16 mouse cellular contexts compared by ENCODE assay signal in genomic region chr11:118321500-118321899, GRCm38 (mm10). TPM values are rescaled to one million over a fixed set of nuclear protein-coding genes. Genes with fewer than 3 reads are reported as not detected.
A peak's percentile ranks its signal among the peaks of the same experiment; 100 is the strongest.
DNase-seq lines count a peak whose midpoint lies in the region; ATAC-seq lines count a peak whose summit lies in the region.
"Had no signal": no experiment of that assay in that cellular context is flagged by ENCODE, and none has a peak within 500 bp of the region (broad histone marks: within the 10 kb centered on the region; RNA-seq: fewer than 3 reads in every experiment).

No protein-coding gene starts in this region.

- H3K4me3 ChIP-seq in forebrain, embryonic 12.5 days (replicated peaks) = no peak overlapping the region
- H3K4me3 ChIP-seq in forebrain, embryonic 10.5 days = no peak overlapping the region
- H3K4me3 ChIP-seq in hindbrain, embryonic 15.5 days = no peak overlapping the region
- no peak overlapping the region for H3K4me3 ChIP-seq in neural tube, embryonic 14.5 days (ENCODE audit: low read depth, low read length)
- H3K4me3 ChIP-seq: intestine, embryonic 15.5 days had no signal

- no peak overlapping the region for H3K9ac ChIP-seq in forebrain, embryonic 12.5 days
- no peak overlapping the region for H3K9ac ChIP-seq in hindbrain, embryonic 15.5 days
- H3K9ac ChIP-seq in neural tube, embryonic 14.5 days (replicated peaks; ENCODE audit: low read depth, low read length) = no peak overlapping the region
- H3K9ac ChIP-seq: intestine, embryonic 15.5 days; liver, embryonic 14.5 days had no signal

- peaks cover 13% of the 10 kb centered on the region for H3K4me1 ChIP-seq in forebrain, embryonic 12.5 days
- H3K4me1 ChIP-seq in forebrain, embryonic 10.5 days = peaks cover 34% of the 10 kb centered on the region
- H3K4me1 ChIP-seq in hindbrain, embryonic 15.5 days (replicated peaks) = peaks cover 34% of the 10 kb centered on the region
- H3K4me1 ChIP-seq in neural tube, embryonic 14.5 days (ENCODE audit: control insufficient read depth, insufficient read depth, low read length) = peaks cover 8% of the 10 kb centered on the region

- no peaks in the 10 kb centered on the region for H3K9me3 ChIP-seq in forebrain, embryonic 12.5 days
- no peaks in the 10 kb centered on the region for H3K9me3 ChIP-seq in forebrain, embryonic 10.5 days
- H3K9me3 ChIP-seq in hindbrain, embryonic 15.5 days = no peaks in the 10 kb centered on the region
- H3K9me3 ChIP-seq in neural tube, embryonic 14.5 days (ENCODE audit: control insufficient read depth, low read length) = no peaks in the 10 kb centered on the region
- H3K9me3 ChIP-seq: intestine, embryonic 15.5 days had no signal

- peaks cover 24% of the 10 kb centered on the region for H3K36me3 ChIP-seq in forebrain, embryonic 12.5 days (replicated peaks)
- peaks cover 32% of the 10 kb centered on the region for H3K36me3 ChIP-seq in forebrain, embryonic 10.5 days (replicated peaks)
- H3K36me3 ChIP-seq in hindbrain, embryonic 15.5 days = peaks cover 16% of the 10 kb centered on the region; the same call in 1 of the 2 replicates
- peaks cover 9% of the 10 kb centered on the region; the same call in 1 of the 2 replicates for H3K36me3 ChIP-seq in neural tube, embryonic 14.5 days (ENCODE audit: control insufficient read depth, insufficient read depth, low read length)

- 85% methylated on average over 7 of the region's 7 CpGs for WGBS in forebrain, embryonic 12.5 days
- 88% methylated on average over 7 of the region's 7 CpGs for WGBS in forebrain, embryonic 10.5 days
- WGBS in hindbrain, embryonic 15.5 days = 53% methylated on average over 7 of the region's 7 CpGs
- WGBS in neural tube, embryonic 14.5 days = 57% methylated on average over 7 of the region's 7 CpGs

- no peaks in the 10 kb centered on the region for H3K27me3 ChIP-seq in forebrain, embryonic 12.5 days
- no peaks in the 10 kb centered on the region for H3K27me3 ChIP-seq in forebrain, embryonic 10.5 days (ENCODE audit: poor library complexity, severe bottlenecking)
- no peaks in the 10 kb centered on the region for H3K27me3 ChIP-seq in hindbrain, embryonic 15.5 days
- H3K27me3 ChIP-seq in neural tube, embryonic 14.5 days (ENCODE audit: control insufficient read depth, insufficient read depth, low read length) = no peaks in the 10 kb centered on the region
- H3K27me3 ChIP-seq: intestine, embryonic 15.5 days; Patski had no signal

- H3K27ac ChIP-seq in forebrain, embryonic 12.5 days = 0 out of 2 replicates have a peak overlapping the region, but pooled peaks have one; percentile 8
- H3K27ac ChIP-seq in forebrain, embryonic 10.5 days = no peak overlapping the region; the same call in 1 of the 2 replicates
- H3K27ac ChIP-seq in hindbrain, embryonic 15.5 days (replicated peaks) = 0 out of 2 replicates have a peak overlapping the region, but pooled peaks have one; percentile 34
- peak overlapping the region; percentile 16; the same call in 1 of the 2 replicates for H3K27ac ChIP-seq in neural tube, embryonic 14.5 days (ENCODE audit: low read depth, low read length)
- H3K27ac ChIP-seq: intestine, embryonic 15.5 days; liver, embryonic 14.5 days had no signal

- ATAC-seq in forebrain, embryonic 12.5 days (ENCODE audit: low FRiP score) = no peak
- no peak for ATAC-seq in hindbrain, embryonic 15.5 days (ENCODE audit: low FRiP score, low read depth)
- ATAC-seq in neural tube, embryonic 14.5 days (ENCODE audit: low read depth) = 0 out of 2 replicates have a peak, but pooled peaks have one; percentile 53
- ATAC-seq: intestine, embryonic 15.5 days had no signal

- DNase-seq in forebrain, embryonic 10.5 days (ENCODE audit: extremely low spot score, low spot score) = no peak
- DNase-seq in layer of hippocampus, adult 9-11 months = peak; percentile 58
- no peak for DNase-seq in layer of hippocampus, postnatal 14 days (ENCODE audit: low spot score in 2 of 2)
- no peak for DNase-seq in ovary, postnatal 36 days (ENCODE audit: low spot score)
- no peak for DNase-seq in retina, embryonic 14.5 days (ENCODE audit: low spot score)
- DNase-seq: cerebellum, adult 2 months; gastrocnemius, postnatal 36 days; lung, postnatal 14 days; thymus, postnatal 14 days had no signal

- H3K4me2 ChIP-seq in forebrain, embryonic 12.5 days = no peak overlapping the region
- H3K4me2 ChIP-seq in hindbrain, embryonic 15.5 days = no peak overlapping the region
- H3K4me2 ChIP-seq in neural tube, embryonic 14.5 days (ENCODE audit: low read depth, low read length) = no peak overlapping the region
- H3K4me2 ChIP-seq: intestine, embryonic 15.5 days had no signal

RNA-seq across cellular contexts. Expression of gene Cep295nl, which starts 20.8 kb away (rescaled TPM):
- polyA plus RNA-seq in forebrain, embryonic 12.5 days (2016; fragmentation: Nextera tagmentation; extraction: Ambion mirVana) = 0.32 and 0.41 TPM in 2 replicates
- 0.16 and 0.26 TPM in 2 replicates for polyA plus RNA-seq in forebrain, embryonic 10.5 days (2016; fragmentation: Nextera tagmentation; extraction: Ambion mirVana)
- total RNA-seq in layer of hippocampus, postnatal 14 days (2021) = 1 to 10 TPM; 1.0 to 1.6 TPM
- 0.08 and 0.34 TPM in 2 replicates for polyA plus RNA-seq in hindbrain, embryonic 15.5 days (2015; fragmentation: Nextera tagmentation; extraction: Ambion mirVana)
- polyA plus RNA-seq in neural tube, embryonic 14.5 days (2014; fragmentation: Nextera tagmentation; extraction: Ambion mirVana) = 0.31 TPM in 1 of 2 replicates, not detected in the other
- polyA plus RNA-seq: stomach, embryonic 14.5 days had no signal

RNA-seq across cellular contexts. Expression of gene Usp36, which starts 31.5 kb away (rescaled TPM):
- 17.1 and 19.6 TPM in 2 replicates for polyA plus RNA-seq in forebrain, embryonic 12.5 days (2016; fragmentation: Nextera tagmentation; extraction: Ambion mirVana)
- 22.9 and 24.6 TPM in 2 replicates for polyA plus RNA-seq in forebrain, embryonic 10.5 days (2016; fragmentation: Nextera tagmentation; extraction: Ambion mirVana)
- total RNA-seq in layer of hippocampus, postnatal 14 days (2021) = 10 to 100 TPM; 22.9 to 26.0 TPM
- 16.8 and 19.8 TPM in 2 replicates for polyA plus RNA-seq in hindbrain, embryonic 15.5 days (2015; fragmentation: Nextera tagmentation; extraction: Ambion mirVana)
- 14.5 and 15.2 TPM in 2 replicates for polyA plus RNA-seq in neural tube, embryonic 14.5 days (2014; fragmentation: Nextera tagmentation; extraction: Ambion mirVana)

RNA-seq across cellular contexts. Expression of gene Timp2, which starts 34.0 kb away (rescaled TPM):
- polyA plus RNA-seq in forebrain, embryonic 12.5 days (2016; fragmentation: Nextera tagmentation; extraction: Ambion mirVana) = 47.0 and 48.0 TPM in 2 replicates
- 31.3 and 35.1 TPM in 2 replicates for polyA plus RNA-seq in forebrain, embryonic 10.5 days (2016; fragmentation: Nextera tagmentation; extraction: Ambion mirVana)
- total RNA-seq in layer of hippocampus, postnatal 14 days (2021) = 100 to 1,000 TPM; 266 to 270 TPM
- polyA plus RNA-seq in hindbrain, embryonic 15.5 days (2015; fragmentation: Nextera tagmentation; extraction: Ambion mirVana) = 83.4 and 91.2 TPM in 2 replicates
- polyA plus RNA-seq in neural tube, embryonic 14.5 days (2014; fragmentation: Nextera tagmentation; extraction: Ambion mirVana) = 91.4 and 94.6 TPM in 2 replicates
